Mouse (Mus musculus): ENCODE measurements around the gene 2210407C18Rik. TPM values are rescaled to one million over a fixed set of nuclear protein-coding genes. Genes with fewer than 3 reads are reported as not detected.

2210407C18Rik gene
- total and polyA plus RNA-seq, 3 experiments = not detected

GRCm38 (mm10) chr11:58640272-58640867 lies 24.5 kb upstream of the 2210407C18Rik start, which contains the start of gene Trim58 (continued):
- TF ChIP-seq TCF12 (IDR thresholded peaks at IDR 0.05; ENCODE audit: low read depth, low read length) (no peak), EP300 (IDR thresholded peaks at IDR 0.05; ENCODE audit: low read depth in 1 of 2, low read length in 2 of 2) (no peak), ELF1 (IDR thresholded peaks at IDR 0.05; ENCODE audit: low read depth, low read length) (no peak), MAX (IDR thresholded peaks at IDR 0.05; ENCODE audit: low read length) (peak; percentile 56; the same call in 1 of the 2 replicates), NRF1 (IDR thresholded peaks at IDR 0.05; ENCODE audit: insufficient read depth, low read depth, low read length, poor library complexity, severe bottlenecking) (no peak), UBTF (IDR thresholded peaks at IDR 0.05; ENCODE audit: borderline replicate concordance, insufficient read depth, low read depth, low read length) (no peak)

GRCm38 (mm10) chr11:58638176-58638701 lies 22.4 kb upstream of the 2210407C18Rik start:
- Histone ChIP-seq H3K9me3 (replicated peaks; ENCODE audit: insufficient read depth, low read length) (no peaks in the 10 kb centered on the region), H3K4me1 (ENCODE audit: control insufficient read depth in 1 of 2, insufficient read depth in 2 of 2, low read length in 2 of 2) (peaks cover 9 to 20% of the 10 kb centered on the region in 2 experiments), H3K79me2 (ENCODE audit: control insufficient read depth, insufficient read depth, low read length, poor library complexity) (no peaks in the 10 kb centered on the region; the same call in 1 of the 2 replicates), H3K4me3 (ENCODE audit: control insufficient read depth in 1 of 2, insufficient read depth in 1 of 2, low read depth in 2 of 2, low read length in 2 of 2) (no peak overlapping the region), H3K9ac (ENCODE audit: control insufficient read depth, low read depth, low read length, poor library complexity, severe bottlenecking) (no peak overlapping the region), H3K36me3 (ENCODE audit: control insufficient read depth in 1 of 2, insufficient read depth in 2 of 2, low read length in 2 of 2) (peaks cover 0 to 21% of the 10 kb centered on the region in 2 experiments; a peak in 2 of 4 replicates), H3K27ac (ENCODE audit: control insufficient read depth, low read depth, low read length) (no peak overlapping the region), H3K27me3 (ENCODE audit: control insufficient read depth in 1 of 2, insufficient read depth in 2 of 2, low read length in 2 of 2) (no peaks in the 10 kb centered on the region)
- TF ChIP-seq KAT2A (conservative IDR thresholded peaks at IDR 0.05; ENCODE audit: low read depth, low read length) = no peak
- no peak for TF ChIP-seq TAL1 (IDR thresholded peaks at IDR 0.05; ENCODE audit: low read length)
- TF ChIP-seq CHD2 (IDR thresholded peaks at IDR 0.05; ENCODE audit: low read length) = no peak
- TF ChIP-seq BHLHE40 (IDR thresholded peaks at IDR 0.05; ENCODE audit: borderline replicate concordance, low read depth, low read length) = no peak
- TF ChIP-seq MAZ (IDR thresholded peaks at IDR 0.05; ENCODE audit: low read depth, low read length) = no peak
- no peak for TF ChIP-seq ZC3H11A (IDR thresholded peaks at IDR 0.05; ENCODE audit: low read depth, low read length)
- no peak for TF ChIP-seq SMC3 (IDR thresholded peaks at IDR 0.05; ENCODE audit: low read depth, low read length)
- no peak for TF ChIP-seq POLR2AphosphoS2 (IDR thresholded peaks at IDR 0.05; ENCODE audit: low read length)
- TF ChIP-seq NRF1 (IDR thresholded peaks at IDR 0.05; ENCODE audit: insufficient read depth, low read depth, low read length, poor library complexity, severe bottlenecking) = no peak
- no peak for TF ChIP-seq RAD21 (IDR thresholded peaks at IDR 0.05; ENCODE audit: low read depth, low read length)
- no peak for TF ChIP-seq TBP (IDR thresholded peaks at IDR 0.05; ENCODE audit: low read depth, low read length)
- no peak for TF ChIP-seq ELF1 (IDR thresholded peaks at IDR 0.05; ENCODE audit: low read depth, low read length)
- TF ChIP-seq MAX (IDR thresholded peaks at IDR 0.05; ENCODE audit: low read length) = no peak
- TF ChIP-seq ETS1 (IDR thresholded peaks at IDR 0.05; ENCODE audit: low read depth, low read length) = no peak
- TF ChIP-seq ZMIZ1 (IDR thresholded peaks at IDR 0.05; ENCODE audit: low read depth, low read length) = no peak
- TF ChIP-seq E2F4 (IDR thresholded peaks at IDR 0.05; ENCODE audit: borderline replicate concordance, low read depth, low read length) = no peak
- TF ChIP-seq ZNF384 (IDR thresholded peaks at IDR 0.05; ENCODE audit: low read depth, low read length) = no peak
- no peak for TF ChIP-seq GATA1 (IDR thresholded peaks at IDR 0.05; ENCODE audit: low read depth, low read length)
- TF ChIP-seq CHD1 (IDR thresholded peaks at IDR 0.05; ENCODE audit: low read depth, low read length) = no peak
- no peak for TF ChIP-seq SIN3A (IDR thresholded peaks at IDR 0.05; ENCODE audit: low read length)
- DNase-seq (ENCODE audit: low read depth, low spot score) = no peak

Measured in MEL (cell line).